Mouse (Mus musculus): Measurements from ENCODE around the gene Tmc4.

GRCm38 (mm10) chr7:3712264-3712942 is 35.0 kb upstream of the Tmc4 start:
- TF ChIP-seq POLR2A (IDR thresholded peaks at IDR 0.05; ENCODE audit: borderline replicate concordance, extremely low read depth, insufficient read depth, insufficient read length, poor library complexity, severe bottlenecking): no peak
- no peak for TF ChIP-seq CTCF (IDR thresholded peaks at IDR 0.05; ENCODE audit: borderline replicate concordance, extremely low read depth, insufficient read depth, insufficient read length)

Measured in brain, embryonic 14.5 days (tissue).